Mouse (Mus musculus) heart, embryonic 16.5 days (tissue): ENCODE results near the gene Fev. TPM values are rescaled to one million over a fixed set of nuclear protein-coding genes. Genes with fewer than 3 reads are reported as not detected.
A peak's percentile ranks its signal among the peaks of the same experiment; 100 is the strongest.

Experiments
- ATAC-seq: fragments of 200-750 bp; cut with Nextera tagmentation; replicated peaks from 2 replicates; pipeline ENCODE4 v1.8.0; 2017; ENCODE audit warnings: moderate number of reproducible peaks; ENCODE audit not compliant: insufficient read depth, low FRiP score; ENCODE audit errors: extremely low read depth
- H3K27ac ChIP-seq: fragments of 300-500 bp; sonication (generic); 2 replicates; pipeline ENCODE4 v1.5.1; 2014; ENCODE audit warnings: mild to moderate bottlenecking, low read length, control low read depth, moderate library complexity
- H3K27me3 ChIP-seq: fragments of 300-500 bp; sonication (generic); 2 replicates; pipeline ENCODE4 v1.6.1; 2014; ENCODE audit warnings: low read length, mixed read lengths; ENCODE audit not compliant: control insufficient read depth, insufficient read depth
- H3K36me3 ChIP-seq: fragments of 300-500 bp; sonication (generic); 2 replicates; pipeline ENCODE4 v1.6.1; 2014; ENCODE audit not compliant: control insufficient read depth, insufficient read depth
- H3K4me1 ChIP-seq: fragments of 300-500 bp; sonication (generic); 2 replicates; pipeline ENCODE4 v1.6.1; 2014; ENCODE audit warnings: low read length, mixed read lengths; ENCODE audit not compliant: control insufficient read depth, insufficient read depth
- H3K4me2 ChIP-seq: fragments of 300-500 bp; sonication (generic); 2 replicates; pipeline ENCODE4 v1.6.1; 2014; ENCODE audit warnings: low read depth, mild to moderate bottlenecking, control low read depth, low read length
- H3K4me3 ChIP-seq: fragments of 300-500 bp; sonication (generic); 2 replicates; pipeline ENCODE4 v1.5.1; 2014; ENCODE audit warnings: mild to moderate bottlenecking, control low read depth, low read length
- H3K9ac ChIP-seq: fragments of 300-500 bp; sonication (generic); 2 replicates; pipeline ENCODE4 v1.6.1; 2014; ENCODE audit warnings: low read length, control low read depth
- H3K9me3 ChIP-seq: fragments of 300-500 bp; sonication (generic); replicated peaks from 2 replicates; pipeline ENCODE4 v1.6.1; 2016; ENCODE audit warnings: low read length; ENCODE audit not compliant: control insufficient read depth
- WGBS: fragments of 180-500 bp; shearing (Covaris S2); extraction: QIAGEN DNeasy Blood & Tissue Kit; methylation state at CpG from one replicate; pipeline ENCODE4 v1.1.7; 2014; 5-methylcytosine and 5-hydroxymethylcytosine counted together
- polyA plus RNA-seq: library from polyadenylated mRNA; unstranded; fragments of >200 nt; fragmentation: Nextera tagmentation; extraction: Ambion mirVana; gene quantifications from 2 replicates; pipeline ENCODE4 v1.2.1, GENCODE M21; 2015

Fev gene
- polyA plus RNA-seq, 1 experiment from 2014 or later: 0.66 TPM

DNA sequence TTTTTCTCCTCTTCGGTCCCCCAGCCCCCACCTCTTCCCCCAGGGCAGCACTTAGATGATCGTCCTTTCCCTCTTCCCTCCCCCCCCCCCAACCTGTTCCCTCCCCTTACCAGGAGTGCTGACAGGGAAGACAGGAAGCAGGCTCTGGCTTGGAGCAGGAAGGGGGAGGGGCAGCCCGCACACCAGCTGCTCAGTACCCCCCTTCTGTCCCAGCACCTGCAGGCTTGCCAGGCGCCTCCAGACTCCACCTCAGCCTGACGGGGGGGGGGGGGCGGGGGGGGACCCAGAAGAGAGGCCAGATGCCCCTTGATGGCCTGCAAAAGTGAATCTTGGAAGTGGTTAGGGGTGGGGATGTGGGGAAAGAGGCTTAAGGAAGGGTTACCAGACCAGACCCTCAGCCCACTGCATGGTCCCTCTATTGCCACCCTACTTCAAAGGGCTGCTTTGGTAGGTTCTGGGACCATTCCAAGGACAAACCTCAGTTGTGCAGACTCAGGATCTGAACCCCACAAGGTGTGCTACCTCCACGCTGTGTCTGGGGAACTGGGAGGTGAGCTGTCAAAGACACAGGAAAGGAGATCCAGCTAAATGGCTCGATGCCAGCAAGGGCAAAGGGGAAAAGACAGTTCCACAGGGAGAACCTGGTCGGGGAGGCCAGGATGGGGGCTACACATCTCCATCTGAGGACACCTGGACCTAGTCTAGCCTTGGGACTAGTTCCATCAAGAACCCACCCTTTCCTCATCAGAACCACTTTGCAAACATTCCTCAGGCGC, 13.6 kb upstream of the Fev start:
- Histone ChIP-seq H3K27ac (no peak overlapping the region), H3K27me3 (peaks cover 93% of the 10 kb centered on the region), H3K4me2 (no peak overlapping the region), H3K9ac (no peak overlapping the region), H3K36me3 (no peaks in the 10 kb centered on the region), H3K4me3 (no peak overlapping the region), H3K4me1 (peaks cover 8% of the 10 kb centered on the region; the same call in 1 of the 2 replicates), H3K9me3 (no peaks in the 10 kb centered on the region)
- ATAC-seq: 0 out of 2 replicates have a peak, but pooled peaks have one; percentile 28
- WGBS: 9% methylated on average over 6 of the region's 10 CpGs

DNA sequence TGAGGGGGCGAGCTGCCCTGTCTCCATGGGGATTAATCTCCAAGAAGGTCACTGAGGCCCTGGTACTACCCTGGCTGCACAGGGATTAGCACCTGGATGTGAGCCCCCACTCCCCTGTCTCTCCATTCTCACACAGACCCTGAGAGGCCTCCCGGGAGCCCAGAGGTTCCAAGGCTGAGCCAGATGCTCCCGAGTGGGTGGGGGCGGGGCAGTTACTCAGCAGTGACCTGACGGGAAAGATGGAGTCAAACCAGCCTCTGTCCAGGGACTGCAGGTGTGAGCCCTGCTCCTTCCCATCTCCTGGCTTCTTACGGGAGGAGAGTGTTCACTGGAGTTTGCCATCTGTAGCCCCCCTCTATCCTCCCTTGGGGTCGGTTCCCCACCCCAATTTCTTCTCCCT, 12.8 kb upstream of the Fev start:
- peaks cover 93% of the 10 kb centered on the region for H3K27me3 ChIP-seq
- 6% methylated on average over 7 of the region's 7 CpGs for WGBS
- H3K9ac ChIP-seq: no peak overlapping the region
- no peak overlapping the region for H3K27ac ChIP-seq
- no peaks in the 10 kb centered on the region for H3K36me3 ChIP-seq
- H3K4me2 ChIP-seq: no peak overlapping the region
- no peaks in the 10 kb centered on the region for H3K9me3 ChIP-seq
- ATAC-seq: no peak
- no peak overlapping the region for H3K4me3 ChIP-seq
- peaks cover 9% of the 10 kb centered on the region; the same call in 1 of the 2 replicates for H3K4me1 ChIP-seq

DNA sequence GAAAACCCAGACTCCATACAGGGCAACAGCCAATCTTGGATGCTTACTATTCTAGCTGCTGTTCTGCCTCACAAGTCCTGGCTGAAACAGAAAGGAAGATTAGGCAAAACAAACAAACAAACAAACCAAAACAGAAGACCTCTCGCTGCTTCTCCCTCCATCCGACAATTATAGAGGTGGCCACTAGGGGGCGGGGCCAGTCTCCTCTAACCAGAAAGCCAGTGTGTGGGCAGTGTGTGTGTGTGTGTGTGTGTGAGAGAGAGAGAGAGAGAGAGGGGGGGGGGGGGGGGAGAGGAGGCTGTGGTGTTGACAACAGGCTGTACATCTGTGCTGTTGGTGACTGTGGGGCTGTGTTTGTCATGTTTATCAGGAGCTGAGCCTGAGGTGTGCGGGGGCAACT, 9.7 kb upstream of the Fev start:
- Histone ChIP-seq H3K9me3 (no peaks in the 10 kb centered on the region), H3K4me1 (peaks cover 3% of the 10 kb centered on the region; the same call in 1 of the 2 replicates), H3K4me3 (no peak overlapping the region), H3K27me3 (peaks cover 95% of the 10 kb centered on the region), H3K27ac (no peak overlapping the region), H3K9ac (no peak overlapping the region), H3K36me3 (no peaks in the 10 kb centered on the region), H3K4me2 (no peak overlapping the region)
- 13% methylated on average over 4 of the region's 4 CpGs for WGBS
- no peak for ATAC-seq

DNA sequence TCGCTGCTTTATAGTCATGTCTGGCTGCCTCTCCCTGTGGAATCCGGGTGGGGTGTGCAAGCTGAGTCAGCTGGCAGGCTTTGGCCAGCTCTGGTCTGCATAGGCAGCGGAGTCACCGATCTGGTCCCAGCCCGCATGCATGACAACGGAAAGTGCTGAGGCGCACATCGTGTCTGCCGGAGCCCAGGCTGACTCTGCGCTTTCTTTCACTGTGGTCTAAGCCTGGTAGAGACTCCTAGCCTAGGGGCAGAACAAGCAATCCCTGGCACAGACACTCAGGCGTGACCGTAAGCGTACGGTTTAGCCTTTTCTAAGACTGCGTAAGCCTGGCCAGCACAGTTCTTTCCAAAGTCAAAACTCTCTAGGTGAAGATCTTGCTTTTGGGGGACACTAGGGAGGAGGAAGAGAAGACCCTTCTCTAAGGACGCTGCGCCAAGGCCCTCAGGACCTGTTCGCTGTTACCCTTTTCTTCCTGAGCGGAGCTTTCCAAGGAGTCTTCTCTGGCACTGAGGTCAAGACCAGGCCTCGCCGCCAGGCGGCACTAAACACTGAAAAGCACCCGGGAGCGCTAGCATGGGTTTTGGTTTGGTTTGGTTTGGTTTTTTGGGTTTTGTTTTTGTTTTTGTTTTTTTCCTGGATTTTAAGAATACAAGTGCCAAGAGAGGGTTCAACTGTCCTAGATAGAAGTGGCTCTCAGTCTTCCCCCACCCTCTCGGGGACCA, 8.1 kb upstream of the Fev start, which contains the start of gene Cryba2:
Gene Cryba2, minus strand, starts transcription at position 10 of the 722 bp plus-strand sequence.
- Histone ChIP-seq H3K4me1 (peaks cover 3% of the 10 kb centered on the region; the same call in 1 of the 2 replicates), H3K27me3 (peaks cover 89% of the 10 kb centered on the region), H3K27ac (no peak within 1 kb of the TSS), H3K4me3 (no peak within 1 kb of the TSS; the same call in 1 of the 2 replicates), H3K9ac (no peak within 1 kb of the TSS), H3K9me3 (no peaks in the 10 kb centered on the region), H3K36me3 (no peaks in the 10 kb centered on the region), H3K4me2 (no peak within 1 kb of the TSS)
- WGBS: 5% methylated on average over 25 of the region's 25 CpGs
- no peak for ATAC-seq

DNA sequence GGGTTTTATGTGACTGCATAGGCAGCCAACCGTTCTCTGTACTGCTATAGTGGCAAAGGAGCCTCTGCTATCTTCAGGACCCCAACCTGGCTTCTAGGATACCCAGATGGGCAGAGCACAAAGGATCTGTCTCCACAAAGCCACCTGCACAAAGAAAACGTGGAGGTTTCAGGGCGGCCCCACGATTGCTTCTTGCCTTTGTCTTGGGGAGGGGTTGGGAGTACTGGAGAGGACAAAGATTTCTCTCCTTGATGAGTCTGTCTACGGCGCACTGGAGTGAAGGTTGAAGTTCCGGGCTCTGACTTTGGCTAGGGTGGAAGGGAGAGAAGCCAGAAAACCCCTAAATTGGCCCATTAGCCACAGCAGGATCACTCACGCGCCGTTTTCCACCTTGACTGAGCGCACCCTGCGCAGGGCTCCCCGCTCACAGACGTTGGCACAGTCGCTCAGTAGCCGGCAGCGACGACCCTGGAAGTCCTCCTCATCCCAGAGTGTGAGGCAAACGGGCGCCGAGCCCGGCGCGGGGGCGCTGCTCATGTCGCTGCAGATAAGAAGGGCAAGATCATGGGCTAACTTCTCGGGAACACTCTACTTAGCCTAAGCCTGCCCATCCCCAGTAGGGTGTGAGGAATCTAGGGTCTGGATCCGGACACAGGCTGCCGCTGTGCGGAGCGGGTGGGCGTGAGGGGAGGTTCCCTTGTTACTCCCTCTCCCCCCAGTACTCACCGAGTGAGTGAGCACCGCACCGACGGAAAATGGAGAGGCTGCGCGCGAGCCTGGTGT, 7.3 kb upstream of the Fev start:
- Histone ChIP-seq H3K27ac (no peak overlapping the region), H3K4me2 (no peak overlapping the region), H3K4me1 (peaks cover 3% of the 10 kb centered on the region; the same call in 1 of the 2 replicates), H3K9me3 (no peaks in the 10 kb centered on the region), H3K36me3 (no peaks in the 10 kb centered on the region), H3K9ac (no peak overlapping the region), H3K27me3 (peaks cover 88% of the 10 kb centered on the region), H3K4me3 (no peak overlapping the region; the same call in 1 of the 2 replicates)
- no peak for ATAC-seq
- 2% methylated on average over 39 of the region's 39 CpGs for WGBS

DNA sequence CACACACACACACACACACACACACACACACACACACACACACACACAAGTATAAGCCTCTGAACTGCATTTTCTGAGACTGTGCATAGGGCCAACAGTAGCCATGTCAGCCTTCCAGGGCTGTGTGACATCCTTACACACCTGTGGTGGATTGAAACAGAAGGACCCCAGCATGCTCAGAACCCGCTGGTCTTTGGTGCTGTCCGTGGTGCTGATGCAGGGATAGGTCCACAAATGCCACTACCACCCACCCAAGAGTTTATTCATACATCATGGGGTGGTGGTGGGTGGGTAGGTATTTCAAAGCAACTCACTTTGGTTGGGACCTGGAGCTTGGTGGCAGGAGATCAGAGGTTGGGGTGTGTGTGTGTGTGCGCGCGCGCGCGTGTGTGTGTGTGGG, 6.3 kb upstream of the Fev start:
- Histone ChIP-seq H3K9me3 (no peaks in the 10 kb centered on the region), H3K27me3 (peaks cover 88% of the 10 kb centered on the region), H3K9ac (no peak overlapping the region), H3K27ac (no peak overlapping the region), H3K4me1 (peaks cover 3% of the 10 kb centered on the region; the same call in 1 of the 2 replicates), H3K36me3 (no peaks in the 10 kb centered on the region), H3K4me2 (no peak overlapping the region), H3K4me3 (no peak overlapping the region)
- WGBS: 6% methylated on average over 7 of the region's 8 CpGs
- no peak for ATAC-seq

DNA sequence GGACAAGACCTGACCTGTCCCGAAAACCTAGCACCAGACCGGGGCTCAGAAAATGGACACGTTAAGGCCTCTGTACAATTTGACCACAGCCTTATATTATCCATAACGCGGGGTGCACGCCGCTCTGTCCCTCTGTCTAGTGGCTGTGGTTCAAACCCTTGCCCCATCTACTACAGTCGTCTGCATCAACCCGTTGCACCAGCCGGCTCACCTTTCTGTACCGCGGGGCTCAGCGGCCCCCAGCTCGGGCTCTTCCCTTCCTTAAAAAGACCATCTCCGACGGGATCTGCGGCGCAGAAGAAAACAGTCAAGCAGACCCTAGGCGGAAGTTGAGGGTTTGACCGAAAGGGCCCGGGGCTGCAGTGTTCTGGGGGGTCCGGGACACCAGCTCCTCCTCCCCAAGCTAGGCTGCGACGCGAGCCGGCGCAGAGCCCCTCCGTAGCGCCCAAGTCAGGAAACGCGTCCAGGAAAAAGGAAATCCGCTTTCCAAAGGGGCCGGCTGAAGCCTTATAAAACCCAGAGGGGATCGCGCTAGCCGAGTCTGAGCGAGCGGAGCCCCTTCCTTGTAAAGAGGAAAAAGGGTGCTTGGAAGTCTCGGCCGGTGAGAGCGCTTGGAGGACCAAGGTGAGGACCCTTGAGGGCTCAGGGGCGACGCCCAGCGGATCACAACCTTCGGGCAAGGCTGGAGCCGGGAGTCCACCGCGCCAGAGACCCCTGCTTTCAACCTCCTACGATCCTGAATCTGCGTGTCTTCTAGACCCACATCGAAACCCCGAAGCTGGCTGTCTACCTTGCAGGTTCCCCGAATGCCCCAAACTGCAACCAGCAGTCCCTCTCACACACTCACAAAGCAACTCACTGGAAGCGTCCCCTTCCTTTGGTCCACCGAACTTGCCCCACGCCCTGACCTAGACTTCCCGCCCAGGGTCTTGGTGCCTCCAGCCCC, 750 bp downstream of the Fev start:
- peaks cover 80% of the 10 kb centered on the region for H3K27me3 ChIP-seq
- H3K9ac ChIP-seq: no peak overlapping the region
- H3K4me1 ChIP-seq: peaks cover 15% of the 10 kb centered on the region
- 1% methylated on average over 57 of the region's 57 CpGs for WGBS
- H3K27ac ChIP-seq: no peak overlapping the region
- no peaks in the 10 kb centered on the region for H3K9me3 ChIP-seq
- H3K4me3 ChIP-seq: peak overlapping the region; percentile 38
- no peak for ATAC-seq
- no peaks in the 10 kb centered on the region for H3K36me3 ChIP-seq
- peak overlapping the region; percentile 62 for H3K4me2 ChIP-seq

DNA sequence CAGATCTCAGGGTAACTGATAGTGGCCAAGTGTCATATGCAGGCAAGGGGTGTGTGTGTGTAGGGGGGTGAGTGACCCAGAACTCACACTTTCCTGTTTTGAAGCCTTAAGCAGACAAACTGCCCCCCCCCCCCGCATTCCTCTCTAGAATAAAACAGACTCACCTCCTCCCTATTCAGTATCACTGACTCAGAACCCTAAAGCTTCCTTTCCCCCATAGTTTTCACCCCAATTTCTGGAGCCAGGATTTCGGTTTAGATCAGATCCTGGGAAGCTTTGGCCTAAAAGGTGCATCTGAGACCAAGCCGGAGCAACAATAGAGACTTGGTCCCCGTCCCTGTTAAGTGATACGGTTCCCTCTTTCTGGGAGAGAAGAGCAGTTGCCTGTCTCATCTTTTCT, 1.8 kb downstream of the Fev start:
- peaks cover 83% of the 10 kb centered on the region for H3K27me3 ChIP-seq
- no peaks in the 10 kb centered on the region for H3K9me3 ChIP-seq
- no peak for ATAC-seq
- no peak overlapping the region for H3K27ac ChIP-seq
- no peaks in the 10 kb centered on the region for H3K36me3 ChIP-seq
- no peak overlapping the region for H3K4me2 ChIP-seq
- 11% methylated on average over 5 of the region's 5 CpGs for WGBS
- H3K4me3 ChIP-seq: no peak overlapping the region
- H3K9ac ChIP-seq: no peak overlapping the region
- peaks cover 15% of the 10 kb centered on the region for H3K4me1 ChIP-seq
